Mouse (Mus musculus): ENCODE results near the gene Clcn1. TPM values are rescaled to one million over a fixed set of nuclear protein-coding genes. Genes with fewer than 3 reads are reported as not detected.
A peak's percentile ranks its signal among the peaks of the same experiment; 100 is the strongest.

Clcn1 gene
- polyA plus RNA-seq, 1 experiment from 2014 or later = 1.0 TPM

DNA sequence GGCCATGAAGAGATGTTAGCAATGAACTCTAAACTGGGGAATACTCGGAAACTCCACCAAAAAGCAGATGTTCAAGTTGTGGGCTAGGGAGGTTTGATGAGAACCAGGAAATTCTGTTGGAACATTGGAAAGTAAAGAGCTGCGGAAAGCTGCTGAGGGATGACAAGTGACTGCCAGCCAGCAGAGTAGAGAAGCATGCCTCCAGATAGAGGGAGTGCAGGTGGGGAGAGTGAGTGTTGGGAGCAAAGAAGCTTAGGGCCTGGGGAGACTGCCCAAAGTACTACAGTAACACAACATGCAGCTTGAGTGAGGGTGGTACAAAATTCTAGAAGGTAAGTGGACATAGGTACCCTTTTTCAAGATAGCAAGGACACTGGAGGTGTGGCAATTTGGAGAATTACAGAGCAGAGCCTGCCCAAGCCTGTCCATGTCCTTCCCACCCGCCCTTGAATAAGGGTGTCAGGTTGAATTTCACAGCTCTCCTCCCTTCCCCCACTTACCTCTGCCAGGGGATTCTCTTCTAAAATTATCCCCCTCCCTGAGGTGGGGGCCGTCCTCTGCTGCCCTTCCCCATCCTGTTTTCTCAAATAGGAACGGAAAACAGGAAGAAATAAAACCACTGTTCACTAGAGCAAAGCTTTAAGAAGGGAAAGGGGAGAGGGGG is 3.5 kb upstream of the Clcn1 start:
- no peak overlapping the region for H3K4me3 ChIP-seq (ENCODE audit: low read depth, low read length)
- no peaks in the 10 kb centered on the region for H3K4me1 ChIP-seq (ENCODE audit: control insufficient read depth, insufficient read depth, low read length)
- peaks cover 14% of the 10 kb centered on the region for H3K36me3 ChIP-seq (replicated peaks; ENCODE audit: control insufficient read depth, insufficient read depth, low read depth, low read length)
- no peak overlapping the region for H3K4me2 ChIP-seq (ENCODE audit: low read depth, low read length)
- H3K9me3 ChIP-seq (replicated peaks; ENCODE audit: control insufficient read depth, low read length) = no peaks in the 10 kb centered on the region
- no peak for DNase-seq (ENCODE audit: low spot score)
- no peak overlapping the region for H3K27ac ChIP-seq (replicated peaks; ENCODE audit: low read depth, low read length)
- H3K9ac ChIP-seq (replicated peaks; ENCODE audit: low read length) = no peak overlapping the region
- 87% methylated on average over 5 of the region's 5 CpGs for WGBS
- H3K27me3 ChIP-seq (ENCODE audit: control insufficient read depth, insufficient read depth, low read length) = no peaks in the 10 kb centered on the region
- peak; percentile 42; the same call in 1 of the 2 replicates for ATAC-seq (replicated peaks; ENCODE audit: insufficient number of reproducible peaks, low FRiP score, low TSS enrichment, low read depth)

DNA sequence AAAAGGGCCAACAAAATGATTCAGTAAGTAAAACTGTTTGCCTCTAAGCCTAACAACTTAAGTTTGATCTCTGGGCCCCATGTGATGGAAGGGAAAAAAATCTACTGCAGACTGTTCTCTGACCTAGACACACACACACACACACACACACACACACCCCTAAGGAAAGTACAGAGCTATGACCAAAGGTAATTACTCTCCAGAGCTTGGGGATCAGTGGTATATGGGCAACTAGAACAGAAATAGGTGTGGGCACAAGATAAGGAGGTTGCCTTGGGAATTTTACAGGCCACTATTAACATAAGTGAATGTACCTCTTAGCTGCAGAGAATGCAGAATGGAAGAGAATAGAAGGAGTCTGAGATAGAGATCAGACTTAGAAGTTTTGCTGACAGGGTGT is 1.1 kb downstream of the Clcn1 start:
- no peaks in the 10 kb centered on the region for H3K4me1 ChIP-seq (ENCODE audit: control insufficient read depth, insufficient read depth, low read length)
- no peaks in the 10 kb centered on the region for H3K27me3 ChIP-seq (ENCODE audit: control insufficient read depth, insufficient read depth, low read length)
- H3K9me3 ChIP-seq (replicated peaks; ENCODE audit: control insufficient read depth, low read length) = no peaks in the 10 kb centered on the region
- no peak overlapping the region for H3K27ac ChIP-seq (replicated peaks; ENCODE audit: low read depth, low read length)
- no peak overlapping the region for H3K9ac ChIP-seq (replicated peaks; ENCODE audit: low read length)
- no peak overlapping the region for H3K4me3 ChIP-seq (ENCODE audit: low read depth, low read length)
- no peaks in the 10 kb centered on the region; the same call in 1 of the 2 replicates for H3K36me3 ChIP-seq (replicated peaks; ENCODE audit: control insufficient read depth, insufficient read depth, low read depth, low read length)
- no peak for DNase-seq (ENCODE audit: low spot score)
- no peak overlapping the region for H3K4me2 ChIP-seq (ENCODE audit: low read depth, low read length)
- ATAC-seq (replicated peaks; ENCODE audit: insufficient number of reproducible peaks, low FRiP score, low TSS enrichment, low read depth) = no peak

GRCm38 (mm10) chr6:42293327-42293726 is 6.8 kb downstream of the Clcn1 start:
- Histone ChIP-seq H3K9me3 (replicated peaks; ENCODE audit: control insufficient read depth, low read length) (no peaks in the 10 kb centered on the region), H3K4me3 (ENCODE audit: low read depth, low read length) (no peak overlapping the region), H3K4me1 (ENCODE audit: control insufficient read depth, insufficient read depth, low read length) (no peaks in the 10 kb centered on the region), H3K36me3 (replicated peaks; ENCODE audit: control insufficient read depth, insufficient read depth, low read depth, low read length) (no peaks in the 10 kb centered on the region), H3K27me3 (ENCODE audit: control insufficient read depth, insufficient read depth, low read length) (no peaks in the 10 kb centered on the region), H3K9ac (replicated peaks; ENCODE audit: low read length) (no peak overlapping the region), H3K27ac (replicated peaks; ENCODE audit: low read depth, low read length) (no peak overlapping the region), H3K4me2 (ENCODE audit: low read depth, low read length) (no peak overlapping the region)
- no peak for ATAC-seq (replicated peaks; ENCODE audit: insufficient number of reproducible peaks, low FRiP score, low TSS enrichment, low read depth)
- WGBS = 84% methylated on average over 6 of the region's 6 CpGs
- DNase-seq (ENCODE audit: low spot score) = no peak

- no peaks in the 10 kb centered on the region for H3K4me1 ChIP-seq (ENCODE audit: control insufficient read depth, insufficient read depth, low read length)
- no peak for DNase-seq (ENCODE audit: low spot score)
- ATAC-seq (replicated peaks; ENCODE audit: insufficient number of reproducible peaks, low FRiP score, low TSS enrichment, low read depth) = no peak
- 90% methylated on average over 3 of the region's 3 CpGs for WGBS
- H3K4me2 ChIP-seq (ENCODE audit: low read depth, low read length) = no peak overlapping the region
- H3K9ac ChIP-seq (replicated peaks; ENCODE audit: low read length) = no peak overlapping the region
- H3K9me3 ChIP-seq (replicated peaks; ENCODE audit: control insufficient read depth, low read length) = no peaks in the 10 kb centered on the region
- no peak overlapping the region for H3K27ac ChIP-seq (replicated peaks; ENCODE audit: low read depth, low read length)
- H3K36me3 ChIP-seq (replicated peaks; ENCODE audit: control insufficient read depth, insufficient read depth, low read depth, low read length) = no peaks in the 10 kb centered on the region
- no peaks in the 10 kb centered on the region for H3K27me3 ChIP-seq (ENCODE audit: control insufficient read depth, insufficient read depth, low read length)
- no peak overlapping the region for H3K4me3 ChIP-seq (ENCODE audit: low read depth, low read length)
These were observed 9.1 kb downstream of the Clcn1 start for GRCm38 (mm10) chr6:42295549-42296094.

DNA sequence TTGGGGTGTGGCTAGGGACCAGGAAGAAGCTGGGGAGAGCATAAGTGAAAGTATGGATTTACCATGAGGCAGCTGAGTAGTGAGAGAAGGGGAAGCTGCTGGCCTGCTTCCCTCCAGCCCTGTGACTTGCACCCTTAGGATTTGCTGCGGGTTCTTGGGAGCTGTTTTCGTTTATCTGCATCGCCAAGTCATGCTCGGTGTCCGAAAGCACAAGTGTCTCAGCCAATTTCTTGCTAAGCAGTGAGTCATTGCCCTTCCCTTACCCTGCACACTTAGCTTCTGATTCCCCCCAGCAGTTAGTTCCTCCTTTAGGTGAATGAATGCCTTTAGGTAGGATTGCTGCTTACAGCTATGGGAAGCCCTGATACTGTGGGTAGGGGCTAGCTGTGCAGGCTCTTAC is 12.9 kb downstream of the Clcn1 start:
- H3K27ac ChIP-seq (replicated peaks; ENCODE audit: low read depth, low read length) = no peak overlapping the region
- ATAC-seq (replicated peaks; ENCODE audit: insufficient number of reproducible peaks, low FRiP score, low TSS enrichment, low read depth) (no peak), DNase-seq (ENCODE audit: low spot score) (no peak)
- H3K36me3 ChIP-seq (replicated peaks; ENCODE audit: control insufficient read depth, insufficient read depth, low read depth, low read length) = no peaks in the 10 kb centered on the region
- WGBS = 85% methylated on average over 5 of the region's 5 CpGs
- no peaks in the 10 kb centered on the region for H3K4me1 ChIP-seq (ENCODE audit: control insufficient read depth, insufficient read depth, low read length)
- no peaks in the 10 kb centered on the region for H3K27me3 ChIP-seq (ENCODE audit: control insufficient read depth, insufficient read depth, low read length)
- H3K9me3 ChIP-seq (replicated peaks; ENCODE audit: control insufficient read depth, low read length) = no peaks in the 10 kb centered on the region
- H3K4me3 ChIP-seq (ENCODE audit: low read depth, low read length) = no peak overlapping the region
- H3K9ac ChIP-seq (replicated peaks; ENCODE audit: low read length) = no peak overlapping the region
- no peak overlapping the region for H3K4me2 ChIP-seq (ENCODE audit: low read depth, low read length)

DNA sequence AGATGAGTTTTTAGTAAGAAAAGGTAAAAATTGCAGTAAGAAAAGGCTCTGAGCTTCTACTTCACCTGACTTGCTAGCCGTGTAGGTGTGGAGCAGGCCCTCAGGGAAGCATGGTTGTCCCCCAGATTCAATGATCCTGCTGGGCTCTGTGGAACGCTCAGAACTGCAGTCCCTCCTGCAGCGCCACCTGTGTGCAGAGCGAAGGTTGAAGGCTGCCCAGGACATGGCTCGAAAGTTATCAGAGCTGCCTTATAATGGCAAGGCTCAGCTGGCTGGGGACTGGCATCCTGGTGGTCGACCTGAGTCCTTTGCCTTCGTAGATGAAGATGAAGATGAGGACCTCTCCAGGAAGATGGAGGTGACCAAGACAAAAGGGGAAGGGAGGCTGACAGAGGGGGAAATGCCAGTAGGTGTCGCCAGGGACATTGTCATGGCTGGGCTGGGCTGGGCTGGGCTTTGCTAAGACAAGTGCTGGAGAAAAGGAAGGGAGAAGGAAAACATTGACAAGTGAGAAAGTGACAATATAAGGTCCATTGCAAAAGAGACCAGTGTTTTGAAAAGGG is 23.4 kb downstream of the Clcn1 start:
- no peaks in the 10 kb centered on the region for H3K4me1 ChIP-seq (ENCODE audit: control insufficient read depth, insufficient read depth, low read length)
- no peak for ATAC-seq (replicated peaks; ENCODE audit: insufficient number of reproducible peaks, low FRiP score, low TSS enrichment, low read depth)
- H3K9me3 ChIP-seq (replicated peaks; ENCODE audit: control insufficient read depth, low read length) = no peaks in the 10 kb centered on the region
- H3K4me2 ChIP-seq (ENCODE audit: low read depth, low read length) = no peak overlapping the region
- H3K36me3 ChIP-seq (replicated peaks; ENCODE audit: control insufficient read depth, insufficient read depth, low read depth, low read length) = no peaks in the 10 kb centered on the region; the same call in 1 of the 2 replicates
- no peak overlapping the region for H3K27ac ChIP-seq (replicated peaks; ENCODE audit: low read depth, low read length)
- no peak overlapping the region for H3K9ac ChIP-seq (replicated peaks; ENCODE audit: low read length)
- no peak overlapping the region for H3K4me3 ChIP-seq (ENCODE audit: low read depth, low read length)
- WGBS = 43% methylated on average over 8 of the region's 8 CpGs
- DNase-seq (ENCODE audit: low spot score) = no peak
- H3K27me3 ChIP-seq (ENCODE audit: control insufficient read depth, insufficient read depth, low read length) = no peaks in the 10 kb centered on the region

DNA sequence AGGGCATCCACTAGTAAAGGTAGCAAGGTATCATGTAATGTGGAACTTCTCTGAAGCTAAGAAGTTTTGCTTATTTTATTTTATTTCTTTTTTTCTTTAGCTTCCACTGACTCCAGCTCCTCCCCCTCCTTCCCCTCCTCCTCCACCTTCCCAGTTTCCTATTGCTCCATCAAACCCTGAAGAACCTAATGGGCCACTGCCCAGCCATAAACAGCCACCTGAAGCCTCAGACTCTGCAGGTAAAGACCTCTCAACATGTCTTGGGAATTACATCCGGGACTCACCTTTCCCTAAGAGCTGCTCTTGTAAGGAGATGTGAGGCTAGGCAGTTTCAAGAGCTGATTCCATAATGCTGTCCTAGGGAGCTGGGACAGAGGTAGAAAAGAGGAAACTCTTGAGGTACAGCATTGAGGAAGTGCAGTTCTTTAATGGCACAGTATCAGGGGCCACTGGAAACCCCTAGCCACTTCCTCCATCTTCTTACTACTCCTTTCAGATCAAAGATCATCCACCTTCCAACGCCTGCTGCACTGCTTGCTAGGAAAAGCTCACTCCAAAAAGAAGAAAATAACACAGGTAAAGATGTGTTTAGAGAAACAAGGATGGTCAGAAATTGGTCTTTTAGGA is 24.1 kb downstream of the Clcn1 start:
- ATAC-seq (replicated peaks; ENCODE audit: insufficient number of reproducible peaks, low FRiP score, low TSS enrichment, low read depth) (no peak), DNase-seq (ENCODE audit: low spot score) (no peak)
- Histone ChIP-seq H3K4me1 (ENCODE audit: control insufficient read depth, insufficient read depth, low read length) (no peaks in the 10 kb centered on the region), H3K9ac (replicated peaks; ENCODE audit: low read length) (no peak overlapping the region), H3K36me3 (replicated peaks; ENCODE audit: control insufficient read depth, insufficient read depth, low read depth, low read length) (no peaks in the 10 kb centered on the region; the same call in 1 of the 2 replicates), H3K27me3 (ENCODE audit: control insufficient read depth, insufficient read depth, low read length) (no peaks in the 10 kb centered on the region), H3K4me3 (ENCODE audit: low read depth, low read length) (no peak overlapping the region), H3K9me3 (replicated peaks; ENCODE audit: control insufficient read depth, low read length) (no peaks in the 10 kb centered on the region), H3K27ac (replicated peaks; ENCODE audit: low read depth, low read length) (no peak overlapping the region), H3K4me2 (ENCODE audit: low read depth, low read length) (no peak overlapping the region)
- WGBS = 83% methylated on average over 2 of the region's 2 CpGs

GRCm38 (mm10) chr6:42318293-42318692 is 31.8 kb downstream of the Clcn1 start:
- no peak overlapping the region for H3K4me3 ChIP-seq (ENCODE audit: low read depth, low read length)
- DNase-seq (ENCODE audit: low spot score) = no peak
- H3K4me1 ChIP-seq (ENCODE audit: control insufficient read depth, insufficient read depth, low read length) = peaks cover under 1% of the 10 kb centered on the region; the same call in 1 of the 2 replicates
- no peaks in the 10 kb centered on the region for H3K9me3 ChIP-seq (replicated peaks; ENCODE audit: control insufficient read depth, low read length)
- WGBS = 83% methylated on average over 4 of the region's 4 CpGs
- H3K9ac ChIP-seq (replicated peaks; ENCODE audit: low read length) = no peak overlapping the region
- no peak overlapping the region for H3K27ac ChIP-seq (replicated peaks; ENCODE audit: low read depth, low read length)
- no peak for ATAC-seq (replicated peaks; ENCODE audit: insufficient number of reproducible peaks, low FRiP score, low TSS enrichment, low read depth)
- no peaks in the 10 kb centered on the region for H3K36me3 ChIP-seq (replicated peaks; ENCODE audit: control insufficient read depth, insufficient read depth, low read depth, low read length)
- H3K4me2 ChIP-seq (ENCODE audit: low read depth, low read length) = no peak overlapping the region
- peaks cover 4% of the 10 kb centered on the region; the same call in 1 of the 2 replicates for H3K27me3 ChIP-seq (ENCODE audit: control insufficient read depth, insufficient read depth, low read length)

All from embryonic facial prominence, embryonic 11.5 days (tissue).